Mouse (Mus musculus) thymus, adult 18-20 months (tissue): ENCODE data around the gene Fam84b.
A peak's percentile ranks its signal among the peaks of the same experiment; 100 is the strongest.

Experiments used
- DNase-seq, 2 experiments: peaks; one replicate each; pipeline ENCODE4 v3.0.0; 2022; ENCODE audit warnings: mixed read lengths in 2 of 2

Fam84b gene

DNA sequence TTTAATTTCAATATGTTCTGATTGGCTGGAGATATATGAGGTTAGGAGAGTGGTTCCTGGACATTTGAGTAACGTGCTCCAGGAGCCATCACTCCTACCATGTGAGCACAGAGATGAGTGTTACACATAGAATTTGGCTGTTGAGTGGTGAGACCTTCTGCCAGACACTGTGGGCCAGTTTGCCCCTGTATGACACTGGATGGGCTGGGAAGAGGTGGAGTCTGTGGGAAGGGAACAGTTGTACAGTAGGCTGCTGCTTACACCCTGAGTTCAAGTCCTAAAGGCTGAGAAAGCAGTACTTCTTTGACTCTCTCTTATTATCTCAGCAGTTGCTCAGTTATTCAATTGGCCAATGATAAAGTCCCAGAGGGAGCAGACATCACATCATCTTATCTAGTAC lies 27.4 kb downstream of the Fam84b start:
- DNase-seq = no peak

DNA sequence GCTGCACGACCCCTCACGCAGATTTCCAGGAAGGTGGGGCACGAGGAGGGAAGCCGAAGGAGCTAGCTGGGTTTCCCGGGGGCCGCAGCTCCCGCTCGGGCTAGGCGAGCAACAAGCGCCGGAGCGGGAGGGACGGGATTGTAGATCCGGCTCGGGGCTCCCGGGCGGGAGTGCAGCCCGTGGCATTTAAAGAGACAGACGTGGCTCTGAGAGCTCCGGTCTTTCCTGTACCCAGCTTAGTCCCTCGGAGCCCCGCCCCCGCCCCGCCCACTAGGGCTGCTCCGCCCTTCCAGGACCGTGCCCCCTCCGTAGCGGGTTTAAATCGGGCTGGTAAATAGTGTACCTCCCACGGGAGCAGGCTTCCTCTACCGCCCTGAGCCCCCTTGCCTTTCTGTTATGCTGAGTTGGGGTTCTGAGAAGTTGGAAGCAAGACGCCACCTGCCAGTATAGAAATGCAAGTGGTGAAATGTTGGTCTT lies 28.8 kb downstream of the Fam84b start:
- peak; percentile 89 to 91 for DNase-seq

DNA sequence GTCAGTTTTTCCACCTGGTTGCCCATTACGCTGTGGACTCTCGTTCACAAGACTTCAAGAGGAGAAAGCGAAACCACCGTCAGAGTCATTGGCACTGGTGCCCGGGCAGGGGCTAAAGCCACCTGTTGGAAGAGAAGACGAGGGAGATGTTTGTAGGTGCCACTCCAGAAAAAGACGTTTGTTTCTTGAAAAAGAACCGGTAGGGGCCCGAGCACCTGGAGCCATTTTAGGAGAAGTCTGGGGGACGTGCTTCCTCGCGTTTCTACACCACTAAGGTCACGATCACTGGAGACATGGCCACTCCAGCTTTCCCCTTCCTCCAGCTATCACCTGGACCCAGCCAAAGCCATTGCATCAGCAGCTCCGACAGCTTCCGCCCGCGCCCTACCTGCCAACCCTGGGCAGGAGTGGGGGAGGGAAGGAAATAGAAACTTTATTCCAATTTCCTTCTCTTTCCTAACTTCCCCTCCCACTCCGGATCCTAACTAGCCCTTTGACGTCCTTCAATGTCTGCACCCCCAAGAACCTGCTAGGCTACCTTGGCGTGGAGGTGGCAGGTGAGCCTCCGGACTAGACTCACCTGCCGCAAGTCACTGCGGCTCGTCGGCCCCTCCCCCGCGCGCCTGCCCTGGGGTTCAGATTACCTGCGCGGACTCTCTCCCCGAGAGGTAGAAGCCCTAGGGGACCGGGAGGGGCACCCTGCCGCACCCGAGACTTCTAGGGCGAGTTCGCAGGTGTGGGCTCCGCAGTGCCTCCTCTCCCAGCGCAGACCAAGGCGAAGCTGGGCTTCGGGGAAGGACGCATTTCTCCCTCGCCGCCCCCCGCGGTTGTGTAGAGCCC lies 29.5 kb downstream of the Fam84b start:
- DNase-seq = peak; percentile 27 to 40

DNA sequence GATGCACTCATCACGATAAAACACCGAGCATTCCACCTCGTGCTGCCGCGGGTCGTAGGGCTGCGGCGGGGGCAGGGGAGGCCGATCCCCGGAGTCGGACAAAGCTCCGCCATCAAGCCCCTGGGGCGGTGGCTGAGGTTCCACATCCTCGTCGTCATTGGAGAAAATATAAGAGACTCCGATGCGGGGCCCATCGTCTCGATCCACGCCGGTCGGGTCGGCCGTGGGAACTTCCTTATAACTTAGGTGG lies 30.0 kb downstream of the Fam84b start:
- DNase-seq = peak in 1 of 2 experiments; percentile 27

GRCm38 (mm10) chr15:60822803-60823619 lies 30.6 kb downstream of the Fam84b start:
- peak; percentile 58 to 63 for DNase-seq

GRCm38 (mm10) chr15:60822101-60822802 lies 31.3 kb downstream of the Fam84b start:
- no peak for DNase-seq

DNA sequence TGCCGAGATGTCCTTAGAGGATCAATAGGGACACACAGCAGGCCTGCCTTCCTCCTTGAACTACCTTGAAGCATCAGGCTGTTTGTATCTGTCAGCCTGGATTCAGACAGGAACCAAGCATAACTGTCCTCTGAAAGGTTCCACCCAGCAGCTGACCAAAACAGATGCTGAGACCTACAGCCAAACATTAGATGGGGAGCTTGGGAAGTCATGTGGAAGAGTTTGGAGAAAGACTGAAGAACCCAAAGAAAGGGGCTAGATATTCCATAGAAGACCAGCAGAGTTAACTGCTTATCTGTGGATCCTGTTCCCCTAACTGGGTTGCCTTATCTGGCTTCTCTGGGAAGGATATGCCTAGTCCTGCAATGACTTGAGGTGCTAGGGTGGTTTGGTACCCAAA lies 35.1 kb downstream of the Fam84b start:
- DNase-seq = no peak

GRCm38 (mm10) chr15:60816478-60816877 lies 37.1 kb downstream of the Fam84b start:
- DNase-seq = no peak

DNA sequence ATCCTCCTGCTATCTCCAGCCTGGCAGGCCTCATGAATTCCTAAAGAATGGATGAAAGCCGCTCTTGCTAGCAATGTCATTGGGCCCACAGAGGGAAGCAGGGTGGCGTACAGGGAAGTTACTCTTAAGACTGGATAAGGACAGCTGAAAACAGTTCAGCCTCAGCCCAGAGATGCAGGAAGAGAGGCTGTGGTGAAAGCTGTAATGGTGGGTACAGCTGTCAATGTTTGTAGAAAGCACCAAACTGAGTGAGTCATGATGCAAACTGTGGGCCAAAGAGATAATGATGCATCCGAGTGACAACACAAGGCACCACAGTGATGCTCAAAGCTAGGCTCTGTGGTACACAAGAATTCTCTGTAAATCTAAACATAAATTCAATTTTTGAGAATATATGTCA lies 39.0 kb downstream of the Fam84b start:
- DNase-seq = no peak

GRCm38 (mm10) chr15:60793041-60793673 lies 60.4 kb downstream of the Fam84b start:
- DNase-seq = no peak

- no peak for DNase-seq
Measured at GRCm38 (mm10) chr15:60789084-60789483, 64.5 kb downstream of the Fam84b start.

GRCm38 (mm10) chr15:60783761-60784160 lies 69.8 kb downstream of the Fam84b start:
- no peak for DNase-seq

GRCm38 (mm10) chr15:60779531-60779973 lies 74.0 kb downstream of the Fam84b start:
- DNase-seq = no peak

DNA sequence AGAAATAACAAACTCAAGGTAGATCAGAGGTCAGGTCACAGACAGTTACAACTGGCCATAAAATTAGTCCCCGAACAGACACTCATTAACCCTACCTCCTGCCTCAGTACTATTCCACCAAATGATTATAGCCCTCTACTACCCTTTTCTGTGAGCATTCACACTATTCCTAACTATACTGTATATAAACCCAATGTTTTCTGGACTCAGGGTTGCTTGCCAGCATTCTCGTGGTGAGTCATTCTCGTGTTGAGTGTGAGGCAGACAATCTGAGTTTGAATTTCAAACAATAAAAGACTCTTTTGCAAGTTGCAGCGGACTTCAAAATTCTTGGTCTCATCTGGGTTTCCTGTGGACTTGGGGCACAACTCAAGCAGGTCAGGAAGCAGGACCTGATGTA lies 74.5 kb downstream of the Fam84b start:
- DNase-seq = no peak
